Mouse (Mus musculus) urinary bladder, adult 2 months (tissue): ENCODE data around the gene Lce1i. TPM values are rescaled to one million over a fixed set of nuclear protein-coding genes. Genes with fewer than 3 reads are reported as not detected.
"Not testable (repeated sequence)": the region's sequence is repeated elsewhere in the genome, so short reads cannot be mapped to it uniquely, and the experiment has no call there.

Source experiments
- DNase-seq: peaks from one replicate; pipeline ENCODE4 v3.0.0; 2022; ENCODE audit warnings: low spot score
- polyA plus RNA-seq: library from polyadenylated mRNA; depleted of rRNA; stranded (reverse); fragments of >200 nt; gene quantifications from 2 replicates; pipeline ENCODE4 v1.2.3, GENCODE M21; 2012; rRNA removed

Gene Lce1i
- polyA plus RNA-seq = not detected in 2 replicates

DNA sequence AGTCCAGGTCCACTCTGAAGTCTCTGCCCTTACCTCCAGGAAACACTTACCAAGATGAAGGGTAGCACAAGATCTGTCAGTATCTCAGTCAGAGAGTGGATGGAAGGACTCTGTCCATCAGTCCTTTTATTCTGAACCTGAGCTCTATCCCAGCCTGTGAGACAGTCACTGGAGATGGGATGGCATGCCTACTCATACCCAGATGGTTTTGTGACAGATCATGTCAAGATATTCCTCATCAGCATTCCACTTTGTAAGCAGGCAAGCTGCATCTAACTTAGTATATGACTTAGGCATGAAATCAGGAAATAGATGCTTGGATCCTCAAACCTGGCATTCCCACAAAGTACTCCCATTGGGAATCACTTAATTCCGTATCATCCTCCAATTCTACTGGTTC, at the start of gene Lce1i:
Lce1i (minus strand) TSS at position 101 of the 400 bp plus-strand sequence.
- no peak for DNase-seq

GRCm38 (mm10) chr3:92827108-92827507, 48.4 kb upstream of the Lce1i start, which contains the start of gene Kprp:
Kprp (minus strand) TSS chr3:92827247.
- DNase-seq = no peak

DNA sequence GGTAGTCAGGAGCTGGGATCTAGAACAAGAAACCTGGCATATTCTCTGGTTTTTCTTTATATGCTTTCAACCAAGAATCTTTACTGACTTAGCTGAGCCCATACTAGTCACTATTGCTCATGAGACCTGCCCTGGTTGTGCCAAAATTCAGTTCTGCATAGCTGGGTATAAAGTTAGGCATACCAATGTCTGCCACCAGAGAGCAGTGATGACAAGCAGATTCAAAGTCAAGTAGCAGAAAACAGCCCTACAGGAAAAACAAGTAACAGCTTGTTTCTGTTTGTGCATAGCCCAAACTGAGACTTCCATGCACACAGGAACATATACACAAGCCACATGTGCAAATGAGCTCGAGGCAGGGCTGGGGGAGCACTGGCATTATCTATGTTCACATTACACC, 47.1 kb upstream of the Lce1i start:
- DNase-seq = no peak

GRCm38 (mm10) chr3:92816036-92816435, 37.3 kb upstream of the Lce1i start:
- not testable (repeated sequence) for DNase-seq

- no peak for DNase-seq
These were observed 36.9 kb upstream of the Lce1i start for GRCm38 (mm10) chr3:92815581-92815980.

GRCm38 (mm10) chr3:92807791-92808190, 29.1 kb upstream of the Lce1i start, which contains the start of gene Lce1k:
Lce1k (minus strand) TSS chr3:92807891.
- DNase-seq = no peak

DNA sequence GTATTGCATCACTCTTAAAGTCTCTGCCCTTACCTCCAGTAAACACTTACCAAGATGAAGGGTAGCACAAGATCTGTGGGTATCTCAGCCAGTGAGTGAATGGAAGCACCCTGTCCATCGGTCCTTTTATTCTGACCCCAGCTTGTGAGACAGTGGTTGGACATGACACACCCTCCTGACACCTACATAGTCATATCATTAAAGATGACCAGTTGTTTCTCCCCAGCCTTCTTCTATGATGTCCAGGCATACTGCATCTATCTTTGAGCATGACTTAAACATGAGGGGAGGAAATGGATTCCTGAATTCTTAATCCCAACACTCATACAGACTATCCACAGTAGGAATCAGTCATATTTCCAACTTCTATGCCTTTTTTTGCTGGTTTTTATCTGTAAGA, 11.7 kb upstream of the Lce1i start, which contains the start of gene Lce1j:
Lce1j (minus strand) TSS at position 101 of the 400 bp plus-strand sequence.
- DNase-seq = no peak

DNA sequence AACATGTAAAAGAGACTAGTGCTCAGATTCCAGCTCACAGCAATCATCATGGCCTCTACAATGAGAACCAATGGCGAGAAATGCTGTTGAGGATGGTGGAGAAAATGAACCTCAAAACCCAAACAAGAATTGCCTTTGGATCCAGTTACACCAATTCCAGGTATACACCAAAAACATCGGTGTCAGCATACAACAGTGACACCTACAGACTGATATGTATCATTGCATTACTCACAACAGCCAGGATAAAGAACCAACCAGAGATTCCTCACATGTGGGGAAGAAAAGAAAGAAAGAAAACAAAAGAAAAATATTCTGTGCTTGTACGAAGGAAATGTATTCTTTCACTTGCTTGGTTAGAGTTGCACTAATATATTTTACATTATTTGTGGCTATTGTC, 7.1 kb downstream of the Lce1i start:
- DNase-seq = no peak

DNA sequence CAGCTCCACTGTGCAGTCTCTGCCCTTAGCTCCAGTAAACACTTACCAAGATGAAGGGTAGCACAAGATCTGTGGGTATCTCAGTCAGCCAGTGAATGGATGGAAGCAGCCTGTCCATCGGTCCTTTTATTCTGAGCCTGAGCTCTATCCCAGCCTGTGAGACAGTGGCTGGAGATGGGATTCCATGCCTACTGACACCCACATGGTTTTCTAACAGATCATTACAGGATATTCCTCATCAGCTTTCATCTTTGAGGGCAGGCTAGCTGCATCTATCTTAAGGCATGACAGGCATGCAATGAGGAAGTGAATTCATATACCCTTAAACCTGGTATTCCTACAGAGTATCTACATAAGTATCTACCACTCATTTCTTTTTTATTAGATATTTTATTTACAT, 13.7 kb downstream of the Lce1i start, which contains the start of gene Lce1h:
Lce1h (minus strand) TSS at position 101 of the 400 bp plus-strand sequence.
- DNase-seq = no peak

GRCm38 (mm10) chr3:92753197-92753596, 25.5 kb downstream of the Lce1i start:
- DNase-seq = no peak

- no peak for DNase-seq
These were observed 26.5 kb downstream of the Lce1i start, which contains the start of gene Lce1g for GRCm38 (mm10) chr3:92752238-92752637. Lce1g (minus strand) TSS chr3:92752338.

- DNase-seq = no peak
These were observed 39.7 kb downstream of the Lce1i start, which contains the start of gene Gm38119 for GRCm38 (mm10) chr3:92738996-92739395. Gm38119 (minus strand) TSS chr3:92739096.

Other genes with a start within 250 kb of the Lce1i start
- not detected in 2 replicates for gene 2310046K23Rik, start 244.4 kb downstream of the Lce1i start, polyA plus RNA-seq
- gene Ivl, start 205.2 kb downstream of the Lce1i start, polyA plus RNA-seq = 233 and 291 TPM in 2 replicates
- 0.18 TPM in 1 of 2 replicates, not detected in the other for gene Smcp, start 189.9 kb downstream of the Lce1i start, polyA plus RNA-seq
- gene 2210017I01Rik, start 171.4 kb downstream of the Lce1i start, polyA plus RNA-seq = not detected in 2 replicates
- gene Lce6a, start 157.2 kb downstream of the Lce1i start, polyA plus RNA-seq = 1.2 and 1.3 TPM in 2 replicates
- gene Lce1a1, start 130.6 kb downstream of the Lce1i start, polyA plus RNA-seq = not detected in 2 replicates
- gene Lce1b, start 122.0 kb downstream of the Lce1i start, polyA plus RNA-seq = not detected in 2 replicates
- gene Lce1a2, start 108.6 kb downstream of the Lce1i start, polyA plus RNA-seq = not detected in 2 replicates
- 0.15 and 0.33 TPM in 2 replicates for gene Lce1c, start 99.7 kb downstream of the Lce1i start, polyA plus RNA-seq
- not detected in 2 replicates for gene Lce1d, start 91.7 kb downstream of the Lce1i start, polyA plus RNA-seq
- gene Lce1e, start 69.8 kb downstream of the Lce1i start, polyA plus RNA-seq = not detected in 2 replicates
- gene Lce1f, start 58.5 kb downstream of the Lce1i start, polyA plus RNA-seq = not detected in 2 replicates
- not detected in 2 replicates for gene Gm38119, start 39.8 kb downstream of the Lce1i start, polyA plus RNA-seq
- gene Lce1g, start 26.6 kb downstream of the Lce1i start, polyA plus RNA-seq = not detected in 2 replicates
- not detected in 2 replicates for gene Lce1h, start 13.8 kb downstream of the Lce1i start, polyA plus RNA-seq
- gene Lce1j, start 11.6 kb upstream of the Lce1i start, polyA plus RNA-seq = not detected in 2 replicates
- not detected in 2 replicates for gene Lce1k, start 29.0 kb upstream of the Lce1i start, polyA plus RNA-seq
- gene Kprp, start 48.3 kb upstream of the Lce1i start, polyA plus RNA-seq = not detected in 2 replicates
- not detected in 2 replicates for gene Lce1l, start 72.4 kb upstream of the Lce1i start, polyA plus RNA-seq
- gene 2310050C09Rik, start 91.3 kb upstream of the Lce1i start, polyA plus RNA-seq = not detected in 2 replicates
- gene Lce3a, start 147.3 kb upstream of the Lce1i start, polyA plus RNA-seq = not detected in 2 replicates
- gene Lce3b, start 154.1 kb upstream of the Lce1i start, polyA plus RNA-seq = not detected in 2 replicates
- not detected in 2 replicates for gene Lce3c, start 165.6 kb upstream of the Lce1i start, polyA plus RNA-seq
- gene Lce3d, start 178.5 kb upstream of the Lce1i start, polyA plus RNA-seq = not detected in 2 replicates
- gene Lce3e, start 188.2 kb upstream of the Lce1i start, polyA plus RNA-seq = not detected in 2 replicates
- gene Lce3f, start 213.3 kb upstream of the Lce1i start, polyA plus RNA-seq = not detected in 2 replicates
- not detected in 2 replicates for gene Crct1, start 236.8 kb upstream of the Lce1i start, polyA plus RNA-seq
- not detected in 2 replicates for gene Lce1m, start 240.2 kb upstream of the Lce1i start, polyA plus RNA-seq